Mouse (Mus musculus) embryo, embryonic 10.5 days (tissue): ENCODE measurements around the gene Galnt10.

ENCODE experiments used
- DNase-seq: peaks from one replicate; pipeline ENCODE4 v3.0.0-alpha.2; 2015; ENCODE audit warnings: low spot score

The Galnt10 gene

GRCm38 (mm10) chr11:57827915-57828545 lies 182.8 kb downstream of the Galnt10 start:
- DNase-seq, result peak; percentile 69

GRCm38 (mm10) chr11:57828955-57829870 lies 184.0 kb downstream of the Galnt10 start:
- DNase-seq, result peak; percentile 63

GRCm38 (mm10) chr11:57829871-57830775 lies 184.9 kb downstream of the Galnt10 start:
- no peak for DNase-seq

DNA sequence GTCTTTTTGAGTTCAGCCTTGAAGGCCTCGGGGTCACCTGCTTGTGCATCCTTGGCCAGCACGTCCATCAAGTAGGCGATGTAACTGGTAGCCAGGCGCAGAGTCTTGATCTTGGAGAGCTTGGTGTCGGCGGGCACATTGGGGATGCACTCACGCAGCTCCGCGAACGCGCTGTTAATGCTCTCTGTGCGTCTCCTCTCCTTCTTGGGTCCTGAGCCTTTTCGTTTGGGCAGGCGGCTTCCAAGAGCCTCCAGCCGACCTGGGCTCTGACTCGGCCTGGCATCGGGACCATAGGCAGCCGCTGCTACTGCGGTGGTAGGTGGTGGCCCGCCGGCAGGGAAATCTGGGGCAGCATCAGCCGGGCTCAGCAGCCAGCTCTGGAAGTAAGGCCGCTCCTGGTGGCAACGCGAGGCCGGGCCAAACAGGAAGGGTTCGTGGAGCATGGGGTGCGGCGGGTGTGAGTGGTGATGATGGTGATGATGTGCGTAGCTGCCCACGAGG lies 186.1 kb downstream of the Galnt10 start:
- DNase-seq, result no peak

DNA sequence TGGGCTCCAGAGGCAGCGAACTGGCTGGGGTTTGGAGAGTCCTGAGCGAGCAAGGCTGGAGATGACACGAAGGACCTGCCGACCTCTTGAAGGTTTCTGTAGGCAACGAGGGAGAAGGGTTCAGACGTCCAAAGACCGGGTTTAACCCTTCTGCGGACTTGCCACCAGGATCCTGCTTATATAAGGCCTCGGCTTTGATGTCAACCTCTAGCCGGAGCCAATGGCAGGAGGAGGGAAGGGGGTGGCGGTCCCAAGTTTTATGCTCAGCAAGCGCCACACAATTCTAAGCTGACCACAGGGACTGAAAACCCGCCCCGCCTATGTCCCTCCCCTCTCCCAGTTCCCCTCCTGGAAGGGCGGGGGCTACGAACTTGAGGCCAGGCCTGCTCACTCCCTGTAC lies 186.6 kb downstream of the Galnt10 start:
- DNase-seq, result peak; percentile 61

DNA sequence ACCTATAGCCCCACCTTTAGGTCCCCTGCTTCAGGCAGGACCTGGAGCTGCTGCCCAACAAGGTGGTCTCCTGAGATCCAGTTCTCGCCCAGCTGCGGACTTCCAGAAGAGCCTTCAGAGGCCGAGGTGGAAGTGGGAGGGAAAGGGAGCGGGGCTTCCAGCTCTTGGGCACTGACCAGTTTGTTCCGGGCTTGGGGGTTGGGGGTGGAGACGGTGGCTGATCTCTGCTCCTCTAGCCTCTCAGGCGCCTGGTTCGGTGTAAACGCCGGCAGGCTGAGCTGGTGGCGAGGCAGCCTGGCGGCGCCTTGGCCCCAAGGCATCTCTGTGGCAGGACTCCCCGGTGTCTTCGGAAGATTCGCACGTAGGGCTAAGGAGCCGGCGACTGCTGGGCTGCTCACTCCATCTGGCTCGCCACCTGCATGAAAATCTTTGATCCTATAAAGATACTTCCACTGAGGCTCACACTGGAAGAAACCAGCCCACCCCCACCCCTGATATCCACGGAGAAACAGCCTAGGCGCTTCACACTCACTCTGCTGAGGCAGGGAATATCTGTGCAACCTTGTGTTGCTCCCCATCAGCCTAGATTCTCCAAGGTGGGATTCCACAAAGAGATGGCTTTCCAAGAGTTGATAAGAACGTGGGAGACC lies 187.4 kb downstream of the Galnt10 start, which contains the start of gene Hand1:
TSS of gene Hand1 (minus strand) at position 267 of the 650 bp plus-strand sequence.
- no peak for DNase-seq

- no peak for DNase-seq
These were observed 188.2 kb downstream of the Galnt10 start for GRCm38 (mm10) chr11:57833296-57833977.

- DNase-seq, result no peak
These were observed 188.8 kb downstream of the Galnt10 start for GRCm38 (mm10) chr11:57834031-57834430.

- DNase-seq, result no peak
These were observed 190.1 kb downstream of the Galnt10 start for GRCm38 (mm10) chr11:57835331-57835730.

- no peak for DNase-seq
These were observed 190.7 kb downstream of the Galnt10 start for GRCm38 (mm10) chr11:57835931-57836330.

GRCm38 (mm10) chr11:57836401-57836800 lies 191.2 kb downstream of the Galnt10 start:
- DNase-seq, result no peak
